Mouse (Mus musculus): ENCODE data around the gene Cldn34b2. TPM values are rescaled to one million over a fixed set of nuclear protein-coding genes. Genes with fewer than 3 reads are reported as not detected.
"Not testable (repeated sequence)": the region's sequence is repeated elsewhere in the genome, so short reads cannot be mapped to it uniquely, and the experiment has no call there.

Gene Cldn34b2
- not detected in 2 replicates for polyA plus RNA-seq (2015; fragmentation: Nextera tagmentation; extraction: Ambion mirVana)

GRCm38 (mm10) chrX:155128312-155128711 is at the start of gene Cldn34b2:
TSS of gene Cldn34b2 (minus strand) at chrX:155128412.
- H3K36me3 ChIP-seq; H3K4me3 ChIP-seq; H3K27ac ChIP-seq (replicated peaks); H3K4me1 ChIP-seq; H3K9me3 ChIP-seq; H3K9ac ChIP-seq (replicated peaks); ATAC-seq (replicated peaks); H3K4me2 ChIP-seq (replicated peaks); H3K27me3 ChIP-seq: not testable (repeated sequence)
- WGBS: 78% methylated on average over 3 of the region's 3 CpGs

GRCm38 (mm10) chrX:155177640-155178039 is 49.4 kb upstream of the Cldn34b2 start:
- WGBS: 63% methylated on average over 2 of the region's 2 CpGs

GRCm38 (mm10) chrX:155177230-155177629 is 49.0 kb upstream of the Cldn34b2 start:
- WGBS: 85% methylated on average over 2 of the region's 2 CpGs
- Histone ChIP-seq H3K4me1 (no peaks in the 10 kb centered on the region), H3K9me3 (no peaks in the 10 kb centered on the region), H3K27ac (replicated peaks) (no peak overlapping the region), H3K4me3 (no peak overlapping the region), H3K27me3 (no peaks in the 10 kb centered on the region), H3K4me2 (replicated peaks) (no peak overlapping the region), H3K36me3 (no peaks in the 10 kb centered on the region), H3K9ac (replicated peaks) (no peak overlapping the region)
- no peak for ATAC-seq (replicated peaks)

More at GRCm38 (mm10) chrX:155177640-155178039, 49.4 kb upstream of the Cldn34b2 start:
- Histone ChIP-seq H3K4me2 (replicated peaks) (no peak overlapping the region), H3K36me3 (no peaks in the 10 kb centered on the region), H3K4me3 (no peak overlapping the region), H3K9ac (replicated peaks) (no peak overlapping the region), H3K27me3 (no peaks in the 10 kb centered on the region), H3K27ac (replicated peaks) (no peak overlapping the region), H3K9me3 (no peaks in the 10 kb centered on the region), H3K4me1 (no peaks in the 10 kb centered on the region)
- no peak for ATAC-seq (replicated peaks)

- no peak overlapping the region for H3K4me2 ChIP-seq (replicated peaks)
- no peaks in the 10 kb centered on the region for H3K27me3 ChIP-seq
- no peak overlapping the region for H3K27ac ChIP-seq (replicated peaks)
- no peak for ATAC-seq (replicated peaks)
- no peak overlapping the region for H3K4me3 ChIP-seq
- WGBS: 93% methylated on average over 4 of the region's 4 CpGs
- H3K9ac ChIP-seq (replicated peaks): no peak overlapping the region
- no peaks in the 10 kb centered on the region for H3K4me1 ChIP-seq
- no peaks in the 10 kb centered on the region for H3K36me3 ChIP-seq
- H3K9me3 ChIP-seq: no peaks in the 10 kb centered on the region
Observed at GRCm38 (mm10) chrX:155175568-155175967, 47.4 kb upstream of the Cldn34b2 start.

- Histone ChIP-seq H3K4me2 (replicated peaks) (no peak overlapping the region), H3K27me3 (no peaks in the 10 kb centered on the region), H3K4me3 (no peak overlapping the region), H3K27ac (replicated peaks) (no peak overlapping the region), H3K9ac (replicated peaks) (no peak overlapping the region), H3K9me3 (no peaks in the 10 kb centered on the region), H3K4me1 (no peaks in the 10 kb centered on the region), H3K36me3 (no peaks in the 10 kb centered on the region)
- no peak for ATAC-seq (replicated peaks)
Observed at GRCm38 (mm10) chrX:155172310-155172709, 44.1 kb upstream of the Cldn34b2 start.

GRCm38 (mm10) chrX:155171754-155172153 is 43.5 kb upstream of the Cldn34b2 start:
- Histone ChIP-seq H3K36me3 (no peaks in the 10 kb centered on the region), H3K4me2 (replicated peaks) (no peak overlapping the region), H3K4me3 (no peak overlapping the region), H3K9ac (replicated peaks) (no peak overlapping the region), H3K27ac (replicated peaks) (no peak overlapping the region), H3K27me3 (no peaks in the 10 kb centered on the region), H3K9me3 (no peaks in the 10 kb centered on the region), H3K4me1 (no peaks in the 10 kb centered on the region)
- ATAC-seq (replicated peaks): no peak
- whole genome bisulfite sequencing: 80% methylated on average over 1 of the region's 1 CpGs

GRCm38 (mm10) chrX:155169886-155170285 is 41.7 kb upstream of the Cldn34b2 start:
- no peaks in the 10 kb centered on the region for H3K36me3 ChIP-seq
- H3K9me3 ChIP-seq: no peaks in the 10 kb centered on the region
- no peak overlapping the region for H3K4me3 ChIP-seq

GRCm38 (mm10) chrX:155167667-155168066 is 39.5 kb upstream of the Cldn34b2 start:
- Histone ChIP-seq H3K9ac (replicated peaks) (no peak overlapping the region), H3K4me3 (no peak overlapping the region), H3K4me2 (replicated peaks) (no peak overlapping the region), H3K27ac (replicated peaks) (no peak overlapping the region), H3K27me3 (no peaks in the 10 kb centered on the region), H3K4me1 (no peaks in the 10 kb centered on the region), H3K9me3 (no peaks in the 10 kb centered on the region), H3K36me3 (no peaks in the 10 kb centered on the region)
- ATAC-seq (replicated peaks): no peak
- WGBS: 91% methylated on average over 3 of the region's 3 CpGs

More at GRCm38 (mm10) chrX:155169886-155170285, 41.7 kb upstream of the Cldn34b2 start:
- H3K27ac ChIP-seq (replicated peaks): no peak overlapping the region
- WGBS: 90% methylated on average over 8 of the region's 8 CpGs
- no peak for ATAC-seq (replicated peaks)
- no peaks in the 10 kb centered on the region for H3K4me1 ChIP-seq
- H3K4me2 ChIP-seq (replicated peaks): no peak overlapping the region
- no peaks in the 10 kb centered on the region for H3K27me3 ChIP-seq
- H3K9ac ChIP-seq (replicated peaks): no peak overlapping the region

- Histone ChIP-seq H3K27ac (replicated peaks) (no peak overlapping the region), H3K9me3 (no peaks in the 10 kb centered on the region), H3K4me2 (replicated peaks) (no peak overlapping the region), H3K4me3 (no peak overlapping the region), H3K4me1 (no peaks in the 10 kb centered on the region), H3K36me3 (no peaks in the 10 kb centered on the region), H3K9ac (replicated peaks) (no peak overlapping the region), H3K27me3 (no peaks in the 10 kb centered on the region)
- no peak for ATAC-seq (replicated peaks)
- WGBS: 81% methylated on average over 2 of the region's 2 CpGs
Observed at GRCm38 (mm10) chrX:155166313-155166712, 38.1 kb upstream of the Cldn34b2 start.

- no peak for ATAC-seq (replicated peaks)
- Histone ChIP-seq H3K4me1 (no peaks in the 10 kb centered on the region), H3K27ac (replicated peaks) (no peak overlapping the region), H3K4me2 (replicated peaks) (no peak overlapping the region), H3K36me3 (no peaks in the 10 kb centered on the region), H3K9ac (replicated peaks) (no peak overlapping the region), H3K27me3 (no peaks in the 10 kb centered on the region), H3K9me3 (no peaks in the 10 kb centered on the region), H3K4me3 (no peak overlapping the region)
- 67% methylated on average over 1 of the region's 1 CpGs for WGBS
Observed at GRCm38 (mm10) chrX:155163553-155163952, 35.3 kb upstream of the Cldn34b2 start.

- no peaks in the 10 kb centered on the region for H3K36me3 ChIP-seq
- H3K4me1 ChIP-seq: no peaks in the 10 kb centered on the region
- WGBS: 93% methylated on average over 1 of the region's 1 CpGs
- no peak overlapping the region for H3K27ac ChIP-seq (replicated peaks)
- no peak for ATAC-seq (replicated peaks)
- H3K27me3 ChIP-seq: no peaks in the 10 kb centered on the region
- H3K9me3 ChIP-seq: no peaks in the 10 kb centered on the region
- H3K4me3 ChIP-seq: no peak overlapping the region
- H3K9ac ChIP-seq (replicated peaks): no peak overlapping the region
- H3K4me2 ChIP-seq (replicated peaks): no peak overlapping the region
Observed at GRCm38 (mm10) chrX:155151868-155152267, 23.7 kb upstream of the Cldn34b2 start.

GRCm38 (mm10) chrX:155144718-155145117 is 16.5 kb upstream of the Cldn34b2 start:
- Histone ChIP-seq H3K9ac (replicated peaks) (no peak overlapping the region), H3K27ac (replicated peaks) (no peak overlapping the region), H3K36me3 (no peaks in the 10 kb centered on the region), H3K4me1 (no peaks in the 10 kb centered on the region), H3K4me2 (replicated peaks) (no peak overlapping the region), H3K27me3 (no peaks in the 10 kb centered on the region), H3K9me3 (no peaks in the 10 kb centered on the region), H3K4me3 (no peak overlapping the region)
- 11% methylated on average over 3 of the region's 3 CpGs for WGBS
- ATAC-seq (replicated peaks): no peak

- Histone ChIP-seq H3K9ac (replicated peaks) (no peak overlapping the region), H3K9me3 (no peaks in the 10 kb centered on the region), H3K4me1 (no peaks in the 10 kb centered on the region), H3K4me2 (replicated peaks) (no peak overlapping the region), H3K36me3 (no peaks in the 10 kb centered on the region), H3K27me3 (no peaks in the 10 kb centered on the region), H3K4me3 (no peak overlapping the region), H3K27ac (replicated peaks) (no peak overlapping the region)
- ATAC-seq (replicated peaks): no peak
Observed at GRCm38 (mm10) chrX:155098024-155098423, 30.2 kb downstream of the Cldn34b2 start.
